Mouse (Mus musculus): ENCODE results near the gene Babam2. TPM values are rescaled to one million over a fixed set of nuclear protein-coding genes. Genes with fewer than 3 reads are reported as not detected.

Babam2 gene
- polyA plus RNA-seq, 1 experiment from 2014 or later = 69.4 TPM

DNA sequence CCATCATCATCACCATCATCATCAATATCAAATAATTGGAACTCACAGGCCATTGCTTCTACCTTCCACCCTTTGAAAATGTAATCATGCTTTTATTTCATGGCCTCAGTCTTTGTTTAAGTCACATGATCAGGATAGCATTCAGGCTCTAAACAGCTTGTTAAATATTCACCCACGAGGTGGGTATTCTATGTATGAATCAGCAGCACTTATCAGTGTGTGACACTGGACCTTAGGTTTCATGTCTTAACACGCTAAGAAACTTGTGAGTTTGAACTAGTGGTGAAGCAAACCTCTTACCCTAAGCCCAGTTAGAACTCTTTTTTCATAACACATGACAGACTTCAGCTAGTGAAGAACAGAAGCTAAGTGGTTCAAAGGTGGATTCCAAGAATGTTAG lies 301.3 kb downstream of the Babam2 start:
- Histone ChIP-seq H3K27me3 (ENCODE audit: insufficient read depth, low read length) (no peaks in the 10 kb centered on the region), H3K4me3 (ENCODE audit: low read length) (no peak overlapping the region), H3K27ac (ENCODE audit: low read length) (no peak overlapping the region), H3K9me3 (ENCODE audit: low read length) (no peaks in the 10 kb centered on the region), H3K4me1 (ENCODE audit: insufficient read depth, low read length) (no peaks in the 10 kb centered on the region), H3K36me3 (ENCODE audit: insufficient read depth, low read length) (no peaks in the 10 kb centered on the region), H3K9ac (replicated peaks; ENCODE audit: low read length) (no peak overlapping the region), H3K4me2 (replicated peaks; ENCODE audit: low read depth, low read length) (no peak overlapping the region)
- WGBS = 88% methylated on average over 2 of the region's 2 CpGs
- no peak for ATAC-seq (ENCODE audit: low FRiP score, low TSS enrichment)

DNA sequence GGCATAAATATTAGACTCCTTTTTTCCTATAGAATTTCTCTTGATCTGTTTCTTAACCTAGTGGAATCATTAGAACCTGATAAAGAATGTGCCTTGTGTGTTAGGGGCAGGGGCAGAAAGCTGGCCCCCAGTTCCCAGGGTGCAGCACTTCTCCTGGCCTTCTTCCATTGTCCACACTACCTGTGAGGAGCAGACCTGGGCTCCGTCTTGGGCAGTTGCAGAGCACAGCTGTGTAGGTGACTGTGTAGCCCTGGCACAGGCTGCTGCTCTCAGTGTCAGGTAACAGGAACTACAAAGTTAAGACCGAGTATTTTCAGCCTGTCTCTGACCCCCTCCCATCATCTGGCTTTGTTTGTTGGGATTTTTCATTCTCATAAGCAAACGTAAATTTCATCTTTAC lies 302.6 kb downstream of the Babam2 start:
- Histone ChIP-seq H3K27ac (ENCODE audit: low read length) (no peak overlapping the region), H3K4me2 (replicated peaks; ENCODE audit: low read depth, low read length) (no peak overlapping the region), H3K4me1 (ENCODE audit: insufficient read depth, low read length) (no peaks in the 10 kb centered on the region), H3K9me3 (ENCODE audit: low read length) (no peaks in the 10 kb centered on the region), H3K36me3 (ENCODE audit: insufficient read depth, low read length) (no peaks in the 10 kb centered on the region), H3K4me3 (ENCODE audit: low read length) (no peak overlapping the region), H3K9ac (replicated peaks; ENCODE audit: low read length) (no peak overlapping the region), H3K27me3 (ENCODE audit: insufficient read depth, low read length) (no peaks in the 10 kb centered on the region)
- no peak for ATAC-seq (ENCODE audit: low FRiP score, low TSS enrichment)
- WGBS = 63% methylated on average over 3 of the region's 3 CpGs

GRCm38 (mm10) chr5:32001266-32001665 lies 303.8 kb downstream of the Babam2 start:
- ATAC-seq (ENCODE audit: low FRiP score, low TSS enrichment) = no peak
- H3K4me1 ChIP-seq (ENCODE audit: insufficient read depth, low read length) = no peaks in the 10 kb centered on the region
- no peaks in the 10 kb centered on the region for H3K27me3 ChIP-seq (ENCODE audit: insufficient read depth, low read length)
- 85% methylated on average over 9 of the region's 9 CpGs for WGBS
- no peak overlapping the region for H3K4me3 ChIP-seq (ENCODE audit: low read length)
- H3K27ac ChIP-seq (ENCODE audit: low read length) = no peak overlapping the region
- no peaks in the 10 kb centered on the region for H3K9me3 ChIP-seq (ENCODE audit: low read length)
- H3K9ac ChIP-seq (replicated peaks; ENCODE audit: low read length) = no peak overlapping the region
- H3K4me2 ChIP-seq (replicated peaks; ENCODE audit: low read depth, low read length) = no peak overlapping the region
- no peaks in the 10 kb centered on the region for H3K36me3 ChIP-seq (ENCODE audit: insufficient read depth, low read length)

- H3K4me2 ChIP-seq (replicated peaks; ENCODE audit: low read depth, low read length) = no peak overlapping the region
- 48% methylated on average over 3 of the region's 3 CpGs for WGBS
- H3K9me3 ChIP-seq (ENCODE audit: low read length) = no peaks in the 10 kb centered on the region
- no peak for ATAC-seq (ENCODE audit: low FRiP score, low TSS enrichment)
- H3K9ac ChIP-seq (replicated peaks; ENCODE audit: low read length) = no peak overlapping the region
- no peaks in the 10 kb centered on the region for H3K36me3 ChIP-seq (ENCODE audit: insufficient read depth, low read length)
- H3K4me1 ChIP-seq (ENCODE audit: insufficient read depth, low read length) = no peaks in the 10 kb centered on the region
- H3K27me3 ChIP-seq (ENCODE audit: insufficient read depth, low read length) = no peaks in the 10 kb centered on the region
- no peak overlapping the region for H3K4me3 ChIP-seq (ENCODE audit: low read length)
- no peak overlapping the region for H3K27ac ChIP-seq (ENCODE audit: low read length)
These were observed 304.3 kb downstream of the Babam2 start for GRCm38 (mm10) chr5:32001771-32002170.

DNA sequence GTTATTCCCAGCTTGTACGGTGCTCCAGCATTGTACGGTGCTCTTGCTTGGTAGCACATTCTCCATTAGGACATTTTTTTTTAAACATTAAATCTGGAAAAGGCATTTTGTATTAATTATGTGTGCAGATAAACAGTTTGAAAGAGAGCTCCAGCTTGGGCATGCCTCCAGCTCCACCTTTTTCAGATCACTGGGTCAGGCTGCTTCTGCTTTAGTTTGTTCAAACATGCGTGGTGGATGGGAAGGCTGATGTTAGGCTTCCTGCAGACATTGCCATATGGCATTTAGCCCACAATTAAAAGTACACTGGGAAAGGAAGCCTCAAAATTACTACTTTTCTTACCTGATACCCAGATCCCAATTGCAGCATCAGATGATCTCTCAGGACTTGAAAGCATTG lies 310.9 kb downstream of the Babam2 start:
- H3K27me3 ChIP-seq (ENCODE audit: insufficient read depth, low read length) = no peaks in the 10 kb centered on the region
- 60% methylated on average over 3 of the region's 3 CpGs for WGBS
- H3K36me3 ChIP-seq (ENCODE audit: insufficient read depth, low read length) = no peaks in the 10 kb centered on the region
- H3K27ac ChIP-seq (ENCODE audit: low read length) = no peak overlapping the region
- no peaks in the 10 kb centered on the region for H3K4me1 ChIP-seq (ENCODE audit: insufficient read depth, low read length)
- no peaks in the 10 kb centered on the region for H3K9me3 ChIP-seq (ENCODE audit: low read length)
- no peak overlapping the region for H3K9ac ChIP-seq (replicated peaks; ENCODE audit: low read length)
- H3K4me2 ChIP-seq (replicated peaks; ENCODE audit: low read depth, low read length) = no peak overlapping the region
- H3K4me3 ChIP-seq (ENCODE audit: low read length) = no peak overlapping the region
- no peak for ATAC-seq (ENCODE audit: low FRiP score, low TSS enrichment)

DNA sequence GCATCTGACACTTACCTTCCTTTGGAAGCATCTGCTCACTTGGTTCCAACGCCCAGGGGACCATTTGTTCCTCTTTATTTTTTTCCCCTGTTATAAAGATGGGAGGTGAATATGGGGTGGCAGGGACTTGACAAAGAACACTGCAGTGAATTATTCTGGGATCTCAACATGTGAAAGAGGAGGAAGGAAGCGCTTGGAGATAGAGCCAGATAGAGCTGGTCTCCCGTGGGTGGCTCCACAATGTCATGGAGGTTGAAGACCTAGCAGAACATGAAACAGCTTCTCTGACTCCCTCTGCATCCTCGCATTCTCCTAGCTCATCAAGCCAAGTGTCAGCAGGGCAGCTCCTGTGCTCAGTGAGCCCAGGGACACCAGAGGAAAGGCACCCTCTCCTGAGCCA lies 312.6 kb downstream of the Babam2 start:
- Histone ChIP-seq H3K36me3 (ENCODE audit: insufficient read depth, low read length) (no peaks in the 10 kb centered on the region), H3K27me3 (ENCODE audit: insufficient read depth, low read length) (no peaks in the 10 kb centered on the region), H3K4me1 (ENCODE audit: insufficient read depth, low read length) (no peaks in the 10 kb centered on the region), H3K4me3 (ENCODE audit: low read length) (no peak overlapping the region), H3K9ac (replicated peaks; ENCODE audit: low read length) (no peak overlapping the region), H3K27ac (ENCODE audit: low read length) (no peak overlapping the region), H3K9me3 (ENCODE audit: low read length) (no peaks in the 10 kb centered on the region), H3K4me2 (replicated peaks; ENCODE audit: low read depth, low read length) (no peak overlapping the region)
- WGBS = 81% methylated on average over 4 of the region's 4 CpGs
- ATAC-seq (ENCODE audit: low FRiP score, low TSS enrichment) = no peak

- H3K36me3 ChIP-seq (ENCODE audit: insufficient read depth, low read length) = no peaks in the 10 kb centered on the region
- H3K4me3 ChIP-seq (ENCODE audit: low read length) = no peak overlapping the region
- H3K9me3 ChIP-seq (ENCODE audit: low read length) = no peaks in the 10 kb centered on the region
- H3K27me3 ChIP-seq (ENCODE audit: insufficient read depth, low read length) = no peaks in the 10 kb centered on the region
- 80% methylated on average over 2 of the region's 2 CpGs for WGBS
- no peak overlapping the region for H3K27ac ChIP-seq (ENCODE audit: low read length)
- no peaks in the 10 kb centered on the region for H3K4me1 ChIP-seq (ENCODE audit: insufficient read depth, low read length)
- H3K9ac ChIP-seq (replicated peaks; ENCODE audit: low read length) = no peak overlapping the region
- no peak overlapping the region for H3K4me2 ChIP-seq (replicated peaks; ENCODE audit: low read depth, low read length)
- ATAC-seq (ENCODE audit: low FRiP score, low TSS enrichment) = no peak
These were observed 315.6 kb downstream of the Babam2 start for GRCm38 (mm10) chr5:32013053-32013452.

DNA sequence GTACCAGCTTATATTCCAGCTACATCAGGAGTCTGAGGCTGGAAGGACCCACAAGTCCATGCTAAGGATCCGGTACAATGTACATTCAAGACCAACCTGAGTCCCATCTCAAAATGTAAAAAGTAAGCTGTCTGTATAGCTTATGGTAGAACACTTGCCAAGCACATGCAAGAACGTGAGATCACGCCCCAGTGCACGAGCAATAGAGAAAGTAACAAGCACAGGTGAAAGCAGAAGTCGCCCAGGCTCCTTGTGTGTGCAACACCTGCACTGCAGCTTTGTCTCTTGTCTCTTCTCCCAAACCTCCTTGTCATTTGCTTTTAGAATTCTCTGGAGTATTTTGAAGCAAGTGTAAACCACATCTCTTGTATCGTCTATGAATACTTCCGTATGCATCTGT lies 317.3 kb downstream of the Babam2 start:
- H3K4me3 ChIP-seq (ENCODE audit: low read length) = no peak overlapping the region
- H3K27me3 ChIP-seq (ENCODE audit: insufficient read depth, low read length) = no peaks in the 10 kb centered on the region
- no peaks in the 10 kb centered on the region for H3K36me3 ChIP-seq (ENCODE audit: insufficient read depth, low read length)
- 91% methylated on average over 7 of the region's 7 CpGs for WGBS
- no peak overlapping the region for H3K4me2 ChIP-seq (replicated peaks; ENCODE audit: low read depth, low read length)
- no peaks in the 10 kb centered on the region for H3K9me3 ChIP-seq (ENCODE audit: low read length)
- no peaks in the 10 kb centered on the region for H3K4me1 ChIP-seq (ENCODE audit: insufficient read depth, low read length)
- no peak overlapping the region for H3K27ac ChIP-seq (ENCODE audit: low read length)
- ATAC-seq (ENCODE audit: low FRiP score, low TSS enrichment) = no peak
- no peak overlapping the region for H3K9ac ChIP-seq (replicated peaks; ENCODE audit: low read length)

- Histone ChIP-seq H3K9me3 (ENCODE audit: low read length) (no peaks in the 10 kb centered on the region), H3K9ac (replicated peaks; ENCODE audit: low read length) (no peak overlapping the region), H3K4me1 (ENCODE audit: insufficient read depth, low read length) (no peaks in the 10 kb centered on the region), H3K4me3 (ENCODE audit: low read length) (no peak overlapping the region), H3K27me3 (ENCODE audit: insufficient read depth, low read length) (no peaks in the 10 kb centered on the region), H3K36me3 (ENCODE audit: insufficient read depth, low read length) (no peaks in the 10 kb centered on the region), H3K27ac (ENCODE audit: low read length) (no peak overlapping the region), H3K4me2 (replicated peaks; ENCODE audit: low read depth, low read length) (no peak overlapping the region)
- no peak for ATAC-seq (ENCODE audit: low FRiP score, low TSS enrichment)
- 79% methylated on average over 9 of the region's 9 CpGs for WGBS
These were observed 318.5 kb downstream of the Babam2 start for GRCm38 (mm10) chr5:32015949-32016478.

DNA sequence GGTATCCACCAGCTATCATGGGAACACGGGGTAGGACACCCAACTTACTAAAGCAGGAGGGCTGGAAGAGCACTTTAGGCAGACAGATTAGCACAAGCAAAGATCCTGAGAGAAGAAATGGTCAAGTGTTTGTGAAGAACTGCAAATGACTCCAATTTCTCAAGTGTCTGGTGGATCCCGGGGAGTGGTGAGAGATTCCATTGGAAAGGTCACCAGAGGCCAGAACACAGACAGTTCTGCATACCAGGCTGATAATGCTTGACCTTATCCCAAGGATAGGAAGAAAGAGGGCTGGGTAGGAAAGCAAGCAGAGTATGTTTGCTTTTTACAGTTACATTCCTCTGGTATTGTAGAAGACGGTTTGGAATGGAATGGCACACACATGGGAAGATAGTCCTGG lies 320.2 kb downstream of the Babam2 start:
- Histone ChIP-seq H3K9me3 (ENCODE audit: low read length) (no peaks in the 10 kb centered on the region), H3K4me1 (ENCODE audit: insufficient read depth, low read length) (no peaks in the 10 kb centered on the region), H3K9ac (replicated peaks; ENCODE audit: low read length) (no peak overlapping the region), H3K4me3 (ENCODE audit: low read length) (no peak overlapping the region), H3K4me2 (replicated peaks; ENCODE audit: low read depth, low read length) (no peak overlapping the region), H3K27me3 (ENCODE audit: insufficient read depth, low read length) (no peaks in the 10 kb centered on the region), H3K36me3 (ENCODE audit: insufficient read depth, low read length) (no peaks in the 10 kb centered on the region), H3K27ac (ENCODE audit: low read length) (no peak overlapping the region)
- WGBS = 69% methylated on average over 3 of the region's 3 CpGs
- no peak for ATAC-seq (ENCODE audit: low FRiP score, low TSS enrichment)
